Mouse (Mus musculus): Measurements from ENCODE around the gene Oscp1. TPM values are rescaled to one million over a fixed set of nuclear protein-coding genes. Genes with fewer than 3 reads are reported as not detected.

Gene Oscp1
- polyA plus RNA-seq, 1 experiment from 2014 or later: 19.6 TPM

DNA sequence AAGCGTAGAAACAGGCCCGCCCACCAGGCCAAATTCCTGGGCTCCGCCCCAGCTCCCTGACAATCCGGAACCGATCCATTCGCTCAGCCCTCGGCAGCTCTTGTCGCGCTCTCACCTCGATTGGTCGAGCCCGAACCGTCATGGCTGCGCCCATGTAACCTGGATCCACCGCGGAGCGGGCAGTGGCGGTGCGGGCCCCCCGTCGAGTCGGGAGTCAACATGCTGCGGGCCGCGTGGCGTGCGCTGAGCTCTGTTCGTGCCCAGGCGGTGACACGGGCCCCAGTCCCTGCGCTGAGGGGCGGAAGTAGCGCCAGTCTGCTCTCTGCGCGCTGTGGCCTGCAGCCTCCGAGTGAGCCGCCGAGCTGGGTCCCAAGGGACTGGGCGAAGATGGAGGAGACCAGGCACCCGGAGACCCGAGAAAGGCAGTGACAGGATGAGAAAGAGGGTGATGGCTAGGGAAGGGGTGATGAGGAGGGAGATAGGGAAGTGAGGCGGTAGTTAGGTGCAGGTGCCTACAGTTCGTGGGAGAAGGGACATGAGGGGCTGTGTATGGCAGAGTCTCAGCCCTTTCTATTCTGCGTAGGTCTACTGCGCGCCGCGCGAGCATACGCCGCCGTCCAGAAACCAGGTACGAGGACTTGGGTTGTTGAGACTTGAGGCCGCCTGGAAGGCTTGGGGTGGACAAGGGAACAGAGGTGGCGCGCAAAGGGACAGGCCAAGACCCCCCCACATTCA, 11.3 kb upstream of the Oscp1 start, which contains the start of gene Mrps15:
Gene Mrps15 (plus strand): TSS at position 75 of the 735 bp plus-strand sequence.
- Histone ChIP-seq H3K4me3 (ENCODE audit: low read length) (peak within 1 kb of the TSS; percentile 95), H3K27me3 (ENCODE audit: insufficient read depth, low read length) (no peaks in the 10 kb centered on the region), H3K9me3 (ENCODE audit: low read length) (no peaks in the 10 kb centered on the region), H3K4me1 (ENCODE audit: insufficient read depth, low read length) (peaks cover 10% of the 10 kb centered on the region), H3K4me2 (replicated peaks; ENCODE audit: low read depth, low read length) (peak within 1 kb of the TSS; percentile 90), H3K36me3 (ENCODE audit: insufficient read depth, low read length) (peaks cover 16% of the 10 kb centered on the region), H3K9ac (replicated peaks; ENCODE audit: low read length) (peak within 1 kb of the TSS; percentile 91), H3K27ac (ENCODE audit: low read length) (peak within 1 kb of the TSS; percentile 84)
- ATAC-seq (ENCODE audit: low FRiP score, low TSS enrichment): peak; percentile 95
- WGBS: under 1% methylated on average over 56 of the region's 56 CpGs

DNA sequence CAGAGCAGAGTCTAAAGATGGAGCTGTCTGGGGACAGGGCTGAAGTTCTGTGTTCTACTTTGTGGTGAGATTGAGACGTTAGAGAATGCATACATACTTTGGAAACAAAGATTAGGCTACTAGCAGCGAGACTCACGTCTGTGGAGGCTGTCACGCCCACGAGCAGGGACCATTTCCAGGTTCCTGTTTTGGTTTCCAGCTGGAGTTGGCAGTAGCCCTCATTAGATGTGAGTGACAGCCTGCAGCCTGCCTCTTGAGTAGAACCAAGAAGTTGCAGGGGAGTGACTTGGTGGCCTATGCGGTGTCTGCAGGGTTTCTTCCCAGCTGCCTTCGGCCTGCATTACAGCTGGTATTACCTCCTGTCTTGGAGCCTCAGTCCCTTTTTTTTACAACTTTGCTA, 6.7 kb upstream of the Oscp1 start:
- H3K9me3 ChIP-seq (ENCODE audit: low read length): no peaks in the 10 kb centered on the region
- no peak overlapping the region for H3K4me2 ChIP-seq (replicated peaks; ENCODE audit: low read depth, low read length)
- peaks cover 41% of the 10 kb centered on the region for H3K36me3 ChIP-seq (ENCODE audit: insufficient read depth, low read length)
- WGBS: 67% methylated on average over 7 of the region's 7 CpGs
- peaks cover 10% of the 10 kb centered on the region for H3K4me1 ChIP-seq (ENCODE audit: insufficient read depth, low read length)
- no peak overlapping the region for H3K27ac ChIP-seq (ENCODE audit: low read length)
- H3K27me3 ChIP-seq (ENCODE audit: insufficient read depth, low read length): no peaks in the 10 kb centered on the region
- no peak overlapping the region for H3K4me3 ChIP-seq (ENCODE audit: low read length)
- ATAC-seq (ENCODE audit: low FRiP score, low TSS enrichment): no peak
- no peak overlapping the region for H3K9ac ChIP-seq (replicated peaks; ENCODE audit: low read length)

DNA sequence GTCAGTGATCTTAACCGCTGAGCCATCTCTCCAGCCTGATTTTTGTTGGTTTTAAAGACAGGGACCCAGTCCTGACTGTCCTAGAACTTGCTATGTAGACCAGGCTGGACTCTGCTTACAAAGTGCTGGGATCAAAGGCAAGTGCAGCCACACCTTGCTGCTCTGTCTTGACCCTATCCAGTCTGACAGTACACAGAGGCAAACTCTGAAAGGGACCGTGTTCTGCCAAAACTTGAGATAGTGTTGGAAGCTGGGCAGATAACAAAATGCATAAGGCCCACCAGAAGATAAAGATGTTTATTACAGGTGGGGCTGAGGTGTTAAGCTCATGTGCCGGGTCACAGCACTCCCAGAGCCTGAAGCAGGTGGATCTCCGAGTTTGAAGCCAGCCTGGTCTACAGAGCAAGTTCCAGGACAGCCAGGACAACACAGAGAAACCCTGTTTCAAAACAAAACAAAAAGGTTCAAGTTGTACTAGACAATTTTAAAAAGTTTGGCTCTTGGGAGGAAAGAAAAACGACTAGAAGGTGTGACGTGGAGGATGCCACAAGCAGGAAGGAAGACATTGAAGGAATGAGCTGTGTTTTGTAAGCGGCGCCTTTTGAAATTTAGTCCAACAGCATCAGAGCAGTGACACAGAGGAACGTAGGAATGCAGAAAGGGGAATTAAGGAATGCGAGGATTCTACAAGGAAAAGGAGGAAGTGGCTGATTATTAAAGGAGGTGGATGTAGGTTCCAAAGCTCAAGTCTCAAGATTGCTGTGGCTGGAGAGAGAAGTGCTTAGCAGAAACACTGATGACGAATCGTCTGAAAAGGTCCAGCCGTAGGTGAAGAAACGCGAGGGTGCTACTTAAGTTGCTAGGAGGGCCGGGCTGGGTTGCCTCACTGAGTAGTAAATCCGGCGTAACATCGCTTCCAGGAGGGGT, 895 bp upstream of the Oscp1 start:
- H3K27me3 ChIP-seq (ENCODE audit: insufficient read depth, low read length): no peaks in the 10 kb centered on the region
- H3K9ac ChIP-seq (replicated peaks; ENCODE audit: low read length): peak overlapping the region; percentile 73
- no peak for ATAC-seq (ENCODE audit: low FRiP score, low TSS enrichment)
- peak overlapping the region; percentile 93 for H3K4me2 ChIP-seq (replicated peaks; ENCODE audit: low read depth, low read length)
- peak overlapping the region; percentile 73 for H3K27ac ChIP-seq (ENCODE audit: low read length)
- 13% methylated on average over 19 of the region's 19 CpGs for WGBS
- peak overlapping the region; percentile 84 for H3K4me3 ChIP-seq (ENCODE audit: low read length)
- no peaks in the 10 kb centered on the region for H3K9me3 ChIP-seq (ENCODE audit: low read length)
- H3K4me1 ChIP-seq (ENCODE audit: insufficient read depth, low read length): peaks cover 16% of the 10 kb centered on the region
- peaks cover 21% of the 10 kb centered on the region for H3K36me3 ChIP-seq (ENCODE audit: insufficient read depth, low read length)

DNA sequence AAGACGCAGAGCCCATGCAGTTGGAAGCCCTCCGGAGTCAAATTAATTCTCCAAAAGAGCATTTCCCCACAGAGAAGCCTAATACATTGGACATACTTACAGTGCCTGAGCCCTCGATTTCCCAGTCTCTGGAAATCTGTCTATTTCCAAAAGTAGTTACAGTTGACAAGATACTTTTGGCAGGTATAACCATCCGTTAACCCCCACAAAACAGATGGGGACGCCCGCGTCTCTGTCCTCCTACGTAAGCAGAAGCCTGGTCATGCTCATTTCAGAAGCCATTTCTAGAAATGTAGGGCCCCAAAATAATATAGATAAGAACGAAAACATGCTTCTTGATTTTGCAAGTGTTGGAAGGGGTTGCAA, 615 bp downstream of the Oscp1 start:
- no peak for ATAC-seq (ENCODE audit: low FRiP score, low TSS enrichment)
- WGBS: 33% methylated on average over 9 of the region's 9 CpGs
- no peaks in the 10 kb centered on the region for H3K9me3 ChIP-seq (ENCODE audit: low read length)
- H3K27ac ChIP-seq (ENCODE audit: low read length): no peak overlapping the region
- H3K27me3 ChIP-seq (ENCODE audit: insufficient read depth, low read length): no peaks in the 10 kb centered on the region
- H3K4me3 ChIP-seq (ENCODE audit: low read length): peak overlapping the region; percentile 84
- peak overlapping the region; percentile 78 for H3K9ac ChIP-seq (replicated peaks; ENCODE audit: low read length)
- H3K4me1 ChIP-seq (ENCODE audit: insufficient read depth, low read length): peaks cover 16% of the 10 kb centered on the region
- peaks cover 11% of the 10 kb centered on the region for H3K36me3 ChIP-seq (ENCODE audit: insufficient read depth, low read length)
- peak overlapping the region; percentile 93 for H3K4me2 ChIP-seq (replicated peaks; ENCODE audit: low read depth, low read length)

DNA sequence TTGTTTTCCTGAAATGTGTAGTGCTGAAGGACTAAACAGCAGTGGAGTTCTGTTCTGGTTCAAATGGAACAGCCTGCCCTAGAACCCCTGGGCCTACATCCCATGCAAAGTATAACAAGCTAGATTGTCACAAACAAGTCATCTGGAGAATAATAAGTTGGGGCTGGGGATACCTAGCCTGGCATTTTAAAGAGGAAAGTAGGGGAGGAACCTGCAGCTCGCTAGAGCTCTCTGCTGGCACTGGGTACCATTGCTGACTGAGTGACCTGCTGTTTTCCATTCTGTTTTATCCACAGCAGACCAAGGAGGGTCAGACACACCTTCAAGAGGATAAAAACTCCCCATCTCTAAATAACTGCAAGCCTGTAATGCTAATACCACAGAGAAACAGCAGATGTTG, 4.5 kb downstream of the Oscp1 start:
- Histone ChIP-seq H3K4me1 (ENCODE audit: insufficient read depth, low read length) (peaks cover 9% of the 10 kb centered on the region), H3K9me3 (ENCODE audit: low read length) (no peaks in the 10 kb centered on the region), H3K4me2 (replicated peaks; ENCODE audit: low read depth, low read length) (no peak overlapping the region), H3K36me3 (ENCODE audit: insufficient read depth, low read length) (no peaks in the 10 kb centered on the region), H3K9ac (replicated peaks; ENCODE audit: low read length) (no peak overlapping the region), H3K27ac (ENCODE audit: low read length) (no peak overlapping the region), H3K27me3 (ENCODE audit: insufficient read depth, low read length) (no peaks in the 10 kb centered on the region), H3K4me3 (ENCODE audit: low read length) (no peak overlapping the region)
- WGBS: 37% methylated on average over 1 of the region's 1 CpGs
- no peak for ATAC-seq (ENCODE audit: low FRiP score, low TSS enrichment)

DNA sequence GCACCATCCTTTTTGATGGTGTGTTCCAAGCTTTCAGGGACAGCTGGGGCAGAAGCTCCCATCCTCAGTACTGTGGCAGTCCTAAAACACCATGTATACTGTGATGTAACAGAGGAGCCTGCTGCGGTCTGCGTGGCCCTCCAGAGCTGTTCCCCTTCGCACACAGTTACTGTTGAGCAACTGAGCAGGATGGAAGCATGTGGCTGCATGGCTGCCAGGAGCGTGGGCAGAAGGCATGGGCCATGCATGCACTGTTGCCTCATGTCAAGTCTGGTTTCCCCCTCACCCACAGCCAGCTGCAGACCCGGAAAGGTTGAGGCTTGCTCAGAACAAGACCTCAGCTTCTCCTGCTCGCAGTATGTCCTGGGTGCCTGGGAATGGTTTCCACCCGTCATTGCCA, 6.9 kb downstream of the Oscp1 start:
- Histone ChIP-seq H3K4me2 (replicated peaks; ENCODE audit: low read depth, low read length) (no peak overlapping the region), H3K27ac (ENCODE audit: low read length) (no peak overlapping the region), H3K9ac (replicated peaks; ENCODE audit: low read length) (no peak overlapping the region), H3K4me3 (ENCODE audit: low read length) (no peak overlapping the region), H3K4me1 (ENCODE audit: insufficient read depth, low read length) (no peaks in the 10 kb centered on the region), H3K36me3 (ENCODE audit: insufficient read depth, low read length) (no peaks in the 10 kb centered on the region), H3K27me3 (ENCODE audit: insufficient read depth, low read length) (no peaks in the 10 kb centered on the region), H3K9me3 (ENCODE audit: low read length) (no peaks in the 10 kb centered on the region)
- WGBS: 85% methylated on average over 7 of the region's 7 CpGs
- no peak for ATAC-seq (ENCODE audit: low FRiP score, low TSS enrichment)

DNA sequence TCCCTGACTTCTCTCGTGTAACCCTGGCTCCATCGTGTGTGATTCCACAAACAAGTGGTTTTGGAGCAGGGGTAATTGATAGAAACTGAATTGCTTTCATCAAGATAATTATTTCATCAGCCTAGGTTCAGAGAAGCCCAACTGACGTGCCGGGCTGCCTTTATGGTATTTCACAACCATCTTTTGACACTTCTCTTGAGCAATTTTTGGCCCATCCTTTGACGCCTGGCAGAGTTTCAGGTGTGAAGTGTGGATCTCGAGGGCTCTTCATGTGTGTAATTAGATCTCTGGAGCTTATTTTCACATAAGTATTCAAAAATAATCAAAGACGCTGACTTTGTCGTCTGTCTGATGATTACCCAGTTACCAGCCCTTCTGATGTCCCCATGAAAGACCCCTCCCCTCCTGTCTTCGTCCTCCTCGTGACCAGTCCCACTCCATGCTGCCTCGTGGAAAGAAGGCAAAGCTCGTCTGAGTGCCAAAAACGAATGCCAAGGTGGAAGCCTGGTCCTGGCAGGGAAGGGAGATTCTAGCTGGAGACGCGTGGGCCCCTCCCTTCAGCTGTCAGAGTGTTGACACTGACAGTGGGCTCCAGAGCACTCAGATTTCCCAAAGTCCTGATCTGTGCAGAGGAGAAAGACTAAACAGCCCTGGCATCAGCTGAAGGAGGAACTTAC, 9.2 kb downstream of the Oscp1 start:
- WGBS: 55% methylated on average over 15 of the region's 15 CpGs
- H3K27me3 ChIP-seq (ENCODE audit: insufficient read depth, low read length): no peaks in the 10 kb centered on the region
- H3K9me3 ChIP-seq (ENCODE audit: low read length): no peaks in the 10 kb centered on the region
- H3K4me3 ChIP-seq (ENCODE audit: low read length): no peak overlapping the region
- H3K36me3 ChIP-seq (ENCODE audit: insufficient read depth, low read length): no peaks in the 10 kb centered on the region
- no peak overlapping the region for H3K9ac ChIP-seq (replicated peaks; ENCODE audit: low read length)
- no peak for ATAC-seq (ENCODE audit: low FRiP score, low TSS enrichment)
- H3K4me2 ChIP-seq (replicated peaks; ENCODE audit: low read depth, low read length): no peak overlapping the region
- H3K4me1 ChIP-seq (ENCODE audit: insufficient read depth, low read length): no peaks in the 10 kb centered on the region
- H3K27ac ChIP-seq (ENCODE audit: low read length): no peak overlapping the region

DNA sequence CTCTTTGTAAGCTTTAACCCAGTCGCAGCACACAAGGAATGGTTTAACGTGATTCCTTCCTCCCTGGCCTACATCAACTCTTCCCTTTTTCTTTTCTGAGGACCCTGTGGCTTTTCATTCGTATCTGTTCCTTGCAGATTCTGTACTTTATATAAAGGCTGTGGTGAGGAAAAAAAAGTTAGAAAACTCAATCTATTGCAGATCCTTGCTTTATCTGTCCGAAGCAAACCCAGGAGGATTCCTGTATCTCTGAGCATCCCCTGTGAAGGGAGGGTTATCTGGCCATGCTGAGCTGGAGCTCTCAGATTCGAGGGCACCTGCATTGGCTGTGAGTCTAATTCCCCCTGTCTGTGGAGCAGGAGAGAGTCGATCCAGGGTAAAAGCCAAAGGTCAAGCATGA, 10.5 kb downstream of the Oscp1 start:
- Histone ChIP-seq H3K4me1 (ENCODE audit: insufficient read depth, low read length) (no peaks in the 10 kb centered on the region), H3K9me3 (ENCODE audit: low read length) (no peaks in the 10 kb centered on the region), H3K36me3 (ENCODE audit: insufficient read depth, low read length) (no peaks in the 10 kb centered on the region), H3K27ac (ENCODE audit: low read length) (no peak overlapping the region), H3K4me3 (ENCODE audit: low read length) (no peak overlapping the region), H3K27me3 (ENCODE audit: insufficient read depth, low read length) (no peaks in the 10 kb centered on the region), H3K9ac (replicated peaks; ENCODE audit: low read length) (no peak overlapping the region), H3K4me2 (replicated peaks; ENCODE audit: low read depth, low read length) (no peak overlapping the region)
- ATAC-seq (ENCODE audit: low FRiP score, low TSS enrichment): no peak
- 87% methylated on average over 6 of the region's 6 CpGs for WGBS

DNA sequence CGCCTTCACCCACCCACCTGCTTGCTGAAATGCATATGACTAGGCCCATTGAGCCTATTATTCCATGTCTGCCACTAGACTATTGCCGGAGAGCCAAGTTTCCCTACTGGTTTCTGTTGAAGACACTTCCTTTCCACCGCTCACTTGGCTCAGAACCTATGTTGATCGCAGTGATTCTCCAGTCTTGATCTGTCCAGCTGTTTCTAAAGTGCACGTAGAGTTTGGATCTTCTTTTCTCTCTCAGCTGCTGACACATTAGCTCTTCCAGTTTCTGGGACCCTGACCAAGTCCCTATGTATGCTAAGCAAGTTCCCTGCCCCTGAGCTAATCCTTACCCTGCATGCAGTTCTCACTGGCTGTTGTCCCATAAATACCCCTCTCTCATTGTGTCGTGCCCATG, 19.5 kb downstream of the Oscp1 start:
- Histone ChIP-seq H3K36me3 (ENCODE audit: insufficient read depth, low read length) (0 out of 2 replicates have a peak, but pooled peaks cover 2% of the 10 kb centered on the region), H3K27ac (ENCODE audit: low read length) (no peak overlapping the region), H3K4me1 (ENCODE audit: insufficient read depth, low read length) (no peaks in the 10 kb centered on the region), H3K27me3 (ENCODE audit: insufficient read depth, low read length) (no peaks in the 10 kb centered on the region), H3K4me2 (replicated peaks; ENCODE audit: low read depth, low read length) (no peak overlapping the region), H3K4me3 (ENCODE audit: low read length) (no peak overlapping the region), H3K9ac (replicated peaks; ENCODE audit: low read length) (no peak overlapping the region), H3K9me3 (ENCODE audit: low read length) (no peaks in the 10 kb centered on the region)
- no peak for ATAC-seq (ENCODE audit: low FRiP score, low TSS enrichment)
- WGBS: 85% methylated on average over 6 of the region's 6 CpGs

Data from kidney, embryonic 16.5 days (tissue).